9 mouse cellular contexts compared by ENCODE assay signal in genomic region chr4:140033394-140033793, GRCm38 (mm10).
DNase-seq lines count a peak whose midpoint lies in the region; ATAC-seq lines count a peak whose summit lies in the region.
"Had no signal": no experiment of that assay in that cellular context is flagged by ENCODE, and none has a peak within 500 bp of the region (broad histone marks: within the 10 kb centered on the region; RNA-seq: fewer than 3 reads in every experiment).

No protein-coding gene starts in this region.

- DNase-seq in CD4-positive, CD25-positive, alpha-beta regulatory T cell, adult 2 months (ENCODE audit: low read depth, low spot score): peak; percentile 31
- peak; percentile 46 for DNase-seq in liver
- peak; percentile 60 for DNase-seq in brain, adult 2 months (ENCODE audit: low read depth, low spot score)
- peak; percentile 46 for DNase-seq in forelimb bud, embryonic 11.5 days (ENCODE audit: low read depth, low spot score)
- peak; percentile 62 for DNase-seq in lung, postnatal 36 days

- ATAC-seq in CD4-positive, CD25-positive, alpha-beta regulatory T cell, adult 4 months: no peak
- no peak for ATAC-seq in liver, embryonic 12.5 days
- no peak for ATAC-seq in megakaryocyte, adult 5-6 weeks (ENCODE audit: poor library complexity, severe bottlenecking)

- H3K4me3 ChIP-seq in liver, embryonic 12.5 days: no peak overlapping the region
- H3K4me3 ChIP-seq: limb, embryonic 15.5 days had no signal

- no peak overlapping the region for H3K27ac ChIP-seq in liver, embryonic 12.5 days
- H3K27ac ChIP-seq: limb, embryonic 15.5 days had no signal

- no peaks in the 10 kb centered on the region for H3K9me3 ChIP-seq in liver, embryonic 12.5 days (replicated peaks)
- H3K9me3 ChIP-seq: limb, embryonic 15.5 days had no signal

- H3K9ac ChIP-seq in liver, embryonic 12.5 days: no peak overlapping the region
- H3K9ac ChIP-seq: limb, embryonic 15.5 days had no signal

- no peaks in the 10 kb centered on the region for H3K4me1 ChIP-seq in liver, embryonic 12.5 days

- H3K4me2 ChIP-seq in liver, embryonic 12.5 days: no peak overlapping the region
- H3K4me2 ChIP-seq: limb, embryonic 15.5 days had no signal

- H3K27me3 ChIP-seq in liver, embryonic 12.5 days (replicated peaks): peaks cover 36% of the 10 kb centered on the region

- WGBS in liver, embryonic 12.5 days (ENCODE audit: insufficient replicate concordance): 28% methylated on average over 7 of the region's 7 CpGs

- H3K36me3 ChIP-seq in liver, embryonic 12.5 days: no peaks in the 10 kb centered on the region
- H3K36me3 ChIP-seq: limb, embryonic 15.5 days had no signal
